Mouse (Mus musculus) heart, postnatal 10 days (tissue): Measurements from ENCODE around the gene BC052040. TPM values are rescaled to one million over a fixed set of nuclear protein-coding genes. Genes with fewer than 3 reads are reported as not detected.

Experiments
- DNase-seq, 2 experiments: peaks; one replicate each; pipeline ENCODE4 v3.0.0; 2021
- intact Hi-C: fragments of 180-260 bp; cut with DNase I; formaldehyde crosslinking; loops from one replicate; pipeline ENCODE4 v1.15.1; 2025
- total RNA-seq, 2 experiments: library from RNA; stranded (reverse); gene quantifications; 2 replicates each; pipeline ENCODE4 v1.2.3; 2021

The BC052040 gene
- total RNA-seq, 2 experiments from 2014 or later = 3.2 to 3.6 TPM

GRCm38 (mm10) chr2:115598266-115598665 lies 16.8 kb downstream of the BC052040 start:
- intact Hi-C loops = no loop called here
- no peak for DNase-seq

GRCm38 (mm10) chr2:115600724-115601123 lies 19.2 kb downstream of the BC052040 start:
- no peak for DNase-seq

DNA sequence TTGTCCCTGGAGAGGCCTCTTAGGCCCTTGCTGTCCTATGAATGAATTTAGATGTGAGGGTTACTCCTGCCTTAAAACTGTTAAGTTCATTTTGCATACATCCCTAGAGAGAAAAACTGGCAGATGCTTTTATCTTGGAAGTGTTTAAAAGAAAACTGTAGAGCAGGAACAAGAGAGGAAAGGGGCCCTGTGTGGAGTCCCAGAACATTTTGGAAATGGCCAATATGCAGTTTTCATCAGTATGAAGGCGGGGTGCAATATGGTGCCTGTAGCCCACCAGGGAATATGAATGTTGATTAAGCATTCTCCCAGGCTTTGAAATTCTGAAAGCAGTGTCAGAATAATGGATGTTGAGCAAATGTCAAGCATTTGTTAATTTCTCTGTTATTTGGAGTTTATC lies 19.8 kb downstream of the BC052040 start:
- DNase-seq = no peak
- intact Hi-C loops = no loop called here

More at GRCm38 (mm10) chr2:115600724-115601123, 19.2 kb downstream of the BC052040 start:
- intact Hi-C loops = no loop called here

- intact Hi-C loops = no loop called here
Observed at GRCm38 (mm10) chr2:115602116-115602515, 20.6 kb downstream of the BC052040 start.

GRCm38 (mm10) chr2:115604132-115604531 lies 22.6 kb downstream of the BC052040 start:
- intact Hi-C loops = no loop called here
- DNase-seq = no peak

More at GRCm38 (mm10) chr2:115602116-115602515, 20.6 kb downstream of the BC052040 start:
- DNase-seq = no peak

- DNase-seq = no peak
- intact Hi-C loops = no loop called here
Observed at GRCm38 (mm10) chr2:115605829-115606336, 24.4 kb downstream of the BC052040 start.

DNA sequence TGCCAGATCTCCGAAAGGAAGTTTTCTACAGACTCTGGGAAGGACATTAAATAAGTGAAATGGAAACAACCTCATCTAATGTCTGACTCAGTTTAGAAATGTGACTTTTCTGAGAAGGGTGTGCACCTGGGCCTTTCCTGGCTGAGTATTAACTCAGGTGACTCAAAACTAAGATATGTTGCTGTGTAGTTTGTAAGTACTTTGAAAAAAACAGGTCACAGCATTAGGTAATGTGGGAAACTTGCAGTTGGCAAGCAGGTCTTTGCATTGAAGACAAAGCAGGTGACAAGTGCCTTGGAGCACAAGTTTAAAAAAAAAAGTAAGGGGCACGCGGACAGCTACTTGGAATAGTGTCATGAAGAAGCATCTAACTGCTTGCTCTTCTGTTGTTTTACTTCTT lies 27.5 kb downstream of the BC052040 start:
- intact Hi-C loops = no loop called here
- DNase-seq = no peak

GRCm38 (mm10) chr2:115610092-115610491 lies 28.6 kb downstream of the BC052040 start:
- no peak for DNase-seq
- intact Hi-C loops = no loop called here

DNA sequence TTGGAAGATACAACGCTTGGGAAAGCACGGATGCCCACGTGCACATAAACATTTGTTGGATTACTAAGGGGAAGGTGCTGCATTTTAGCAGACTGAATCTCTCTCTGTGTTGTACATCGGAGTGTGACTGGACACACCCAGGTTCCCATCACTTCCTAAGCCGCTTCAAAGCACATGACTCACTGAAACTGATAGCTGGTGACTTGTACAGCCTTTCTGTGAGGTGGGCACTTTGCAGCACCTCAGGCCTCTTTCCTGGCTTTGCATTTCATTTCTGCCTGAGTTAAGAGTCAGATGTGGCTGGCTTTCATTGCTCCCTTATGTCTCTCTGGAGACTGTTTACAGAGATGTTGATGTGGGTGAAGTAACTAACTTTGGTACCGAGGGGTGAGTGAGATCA lies 29.0 kb downstream of the BC052040 start:
- intact Hi-C loops = no loop called here
- no peak for DNase-seq

DNA sequence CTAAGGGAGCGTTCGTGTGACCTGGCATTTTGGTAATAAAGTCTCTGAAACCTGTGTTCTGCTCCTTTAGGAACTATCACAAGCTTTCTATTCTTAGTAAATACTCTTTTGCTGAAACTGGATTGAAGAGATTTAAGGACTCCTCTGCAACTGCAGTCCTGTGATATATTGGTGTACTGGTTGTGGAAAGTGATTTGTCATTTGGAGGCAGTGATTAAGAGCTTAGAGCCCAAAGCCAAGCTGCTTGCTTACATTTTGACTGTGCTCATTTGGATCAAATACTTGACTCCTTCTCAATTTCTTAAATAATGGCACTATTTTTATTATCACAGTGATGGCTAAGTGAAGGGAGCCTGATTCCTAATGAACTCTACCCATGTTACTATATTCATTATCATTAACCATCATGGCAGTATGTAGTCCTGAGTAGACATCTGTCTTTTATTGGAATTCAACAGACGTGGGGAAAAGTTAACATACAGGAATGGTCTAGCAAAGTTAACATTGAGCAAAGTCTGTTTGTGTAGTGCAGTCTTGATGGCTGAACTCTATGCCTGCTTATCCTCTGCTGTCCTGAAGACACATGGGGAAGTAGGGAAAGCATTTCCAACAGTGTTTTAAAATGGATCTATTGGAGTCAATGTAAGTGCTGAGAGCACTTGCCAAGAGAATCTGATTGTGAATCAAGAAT lies 32.5 kb downstream of the BC052040 start:
- no peak for DNase-seq
- intact Hi-C loops = no loop called here

DNA sequence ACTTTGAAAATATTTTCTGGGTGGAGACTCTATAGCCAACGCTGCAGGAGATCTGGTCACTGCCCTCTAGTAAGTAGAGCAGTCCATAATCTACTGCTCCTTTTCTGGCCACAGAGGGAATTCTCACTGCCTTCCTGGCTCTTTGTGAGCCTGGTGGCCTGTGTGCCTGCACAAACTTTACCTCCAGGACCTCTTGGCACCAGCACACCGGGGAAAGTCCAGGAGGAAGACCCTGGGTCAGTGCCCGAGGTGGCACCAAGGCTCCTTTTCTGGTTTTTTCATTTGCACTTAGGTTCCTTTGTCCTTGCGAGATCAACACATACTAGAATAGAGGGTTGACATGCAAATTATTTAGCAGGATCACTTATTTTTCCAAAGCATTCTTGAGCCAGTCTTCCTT lies 47.0 kb downstream of the BC052040 start:
- no peak for DNase-seq
- intact Hi-C loops = no loop called here

DNA sequence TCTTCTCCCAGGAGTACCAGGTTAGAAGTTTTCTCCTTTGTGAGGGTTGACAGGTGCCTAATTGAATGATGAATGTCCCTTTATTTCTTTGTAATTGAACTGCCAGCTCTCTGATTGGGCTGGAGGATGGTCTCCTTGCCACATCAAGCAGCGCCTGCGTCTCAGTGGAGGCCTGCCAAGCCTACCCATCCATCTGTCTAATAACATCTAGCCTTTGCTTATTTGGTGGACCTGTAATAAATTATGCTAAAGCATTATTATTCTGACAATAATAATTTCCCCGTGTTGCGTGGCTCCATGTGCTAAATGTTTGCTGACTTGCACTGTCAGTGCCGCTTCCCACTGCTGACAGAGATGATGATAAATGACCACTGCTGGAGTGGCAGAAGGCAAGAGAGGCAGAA lies 49.5 kb downstream of the BC052040 start:
- no peak for DNase-seq
- intact Hi-C loops = no loop called here

GRCm38 (mm10) chr2:115631826-115632225 lies 50.3 kb downstream of the BC052040 start:
- intact Hi-C loops = no loop called here
- no peak for DNase-seq

DNA sequence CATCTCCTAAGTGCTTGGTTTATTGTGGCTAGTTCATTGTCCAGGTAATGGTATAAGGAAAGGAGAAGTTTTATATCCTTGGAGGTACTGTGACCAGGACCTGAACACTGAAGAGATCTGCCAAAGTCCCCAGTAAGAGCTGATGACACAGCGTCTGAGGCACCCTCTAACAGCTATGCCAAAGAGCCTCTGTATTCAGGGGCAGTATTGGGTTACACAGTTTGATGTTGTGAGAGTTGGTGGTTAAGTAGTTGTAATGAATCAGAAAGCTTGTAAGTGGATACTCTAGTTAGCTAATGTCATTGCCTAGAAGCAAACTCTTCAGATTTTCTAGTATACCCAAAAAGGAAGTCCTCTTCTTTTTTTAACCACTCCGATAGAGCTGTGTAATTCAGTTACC lies 68.7 kb downstream of the BC052040 start:
- no peak for DNase-seq
- intact Hi-C loops = no loop called here

GRCm38 (mm10) chr2:115659712-115660111 lies 78.2 kb downstream of the BC052040 start:
- intact Hi-C loops = no loop called here
- DNase-seq = no peak

DNA sequence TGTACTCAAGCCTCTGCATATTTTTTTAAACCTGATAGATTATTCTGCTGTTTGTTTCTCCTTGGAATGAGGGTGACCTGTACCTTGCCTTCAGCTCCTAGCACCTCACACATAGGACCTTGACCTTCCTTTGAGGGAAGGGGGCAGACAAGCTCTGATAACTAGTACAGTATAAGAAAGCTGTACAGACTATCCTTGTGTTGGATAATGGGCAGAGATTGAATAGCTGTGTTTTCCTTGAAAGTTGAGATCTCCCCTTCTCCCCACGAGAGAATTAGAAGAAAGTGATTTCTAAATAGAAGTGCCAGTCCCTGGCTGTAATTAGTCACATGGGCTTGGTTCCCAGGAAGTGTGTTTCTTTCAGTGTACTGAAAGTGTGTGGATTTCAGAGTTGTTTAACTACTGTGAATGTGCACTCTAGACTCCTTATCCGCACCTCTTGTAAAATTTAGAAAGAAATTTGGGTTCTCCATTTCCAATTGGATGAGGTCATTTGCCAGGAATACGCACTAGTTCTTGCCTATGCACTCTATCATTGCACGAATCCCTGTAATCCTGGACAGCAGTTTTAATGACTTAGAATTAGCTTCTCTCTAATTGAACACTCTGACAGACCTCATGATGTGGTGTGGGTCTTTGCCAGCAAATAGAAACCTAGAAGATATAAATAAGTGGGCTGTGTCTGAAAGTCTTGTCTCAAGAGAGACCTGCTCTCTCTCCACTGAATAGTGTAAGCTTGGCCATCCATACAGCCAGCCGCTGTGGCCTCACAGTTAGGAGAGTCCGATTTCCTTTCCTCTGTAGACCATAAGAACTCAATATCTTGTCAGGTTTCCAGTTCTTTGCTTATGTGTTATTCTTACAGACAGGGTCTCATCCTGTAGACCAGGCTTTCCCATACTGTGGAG lies 79.0 kb downstream of the BC052040 start:
- intact Hi-C loops = no loop called here
- DNase-seq = no peak

DNA sequence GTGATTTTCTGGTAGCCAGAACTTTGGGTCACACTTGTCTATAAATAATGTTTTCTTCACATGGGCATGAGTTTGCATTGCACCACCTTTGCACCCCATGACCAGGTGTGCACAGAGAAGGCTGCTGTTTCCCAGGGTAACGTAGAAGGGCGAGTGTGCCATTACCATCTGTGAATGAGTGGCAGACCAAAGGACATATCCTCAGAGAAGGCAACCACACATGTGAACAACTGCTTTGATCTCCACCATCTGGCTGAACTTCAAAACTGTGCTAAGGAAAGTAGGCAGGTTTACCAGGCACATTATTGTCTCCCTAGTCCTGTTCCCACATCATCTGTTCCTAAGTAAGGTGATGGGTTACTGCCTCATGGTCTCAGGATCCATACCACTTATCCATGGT lies 86.0 kb downstream of the BC052040 start:
- no peak for DNase-seq
- intact Hi-C loops = no loop called here

GRCm38 (mm10) chr2:115673054-115673660 lies 91.6 kb downstream of the BC052040 start:
- intact Hi-C loops = no loop called here
- no peak for DNase-seq

DNA sequence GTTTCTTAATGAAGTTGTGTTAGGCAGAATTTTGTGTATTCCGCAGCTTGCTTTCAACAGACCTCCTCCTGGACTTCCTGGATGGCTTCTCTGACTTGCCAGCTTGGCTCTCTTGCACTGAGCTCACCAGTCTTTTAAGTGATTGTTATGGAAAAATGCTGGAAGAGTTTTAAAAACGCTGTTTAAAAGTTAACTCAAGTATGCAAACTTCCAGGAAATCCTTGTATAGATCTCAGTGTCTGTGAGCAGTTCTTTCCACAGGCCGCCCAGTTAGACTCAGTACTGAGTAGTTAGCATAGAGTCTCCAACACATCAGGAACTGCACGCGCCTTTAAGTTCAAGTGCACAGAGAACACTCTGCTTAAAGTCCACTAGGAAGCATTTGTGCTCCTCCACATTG lies 97.3 kb downstream of the BC052040 start:
- intact Hi-C loops = no loop called here
- DNase-seq = no peak

DNA sequence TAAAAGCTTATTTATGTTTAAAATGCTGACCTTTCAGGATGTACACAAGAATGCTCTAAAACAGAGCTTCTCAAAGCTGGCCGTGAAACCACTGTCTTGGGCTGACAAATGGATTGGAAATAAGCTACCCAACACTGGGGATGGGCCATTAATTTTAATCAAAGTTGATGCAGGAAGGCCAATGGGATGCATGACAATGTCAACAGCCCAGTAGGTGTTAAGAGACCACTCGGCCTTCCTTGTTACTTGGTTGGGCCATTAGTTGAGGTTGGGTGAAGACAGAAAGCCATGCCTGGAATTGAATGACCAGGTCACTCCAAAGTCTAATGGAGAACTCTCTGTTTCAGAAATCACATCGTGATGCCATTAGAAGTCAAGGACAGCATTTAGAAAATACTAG lies 103.7 kb downstream of the BC052040 start:
- intact Hi-C loops = no loop called here
- no peak for DNase-seq

DNA sequence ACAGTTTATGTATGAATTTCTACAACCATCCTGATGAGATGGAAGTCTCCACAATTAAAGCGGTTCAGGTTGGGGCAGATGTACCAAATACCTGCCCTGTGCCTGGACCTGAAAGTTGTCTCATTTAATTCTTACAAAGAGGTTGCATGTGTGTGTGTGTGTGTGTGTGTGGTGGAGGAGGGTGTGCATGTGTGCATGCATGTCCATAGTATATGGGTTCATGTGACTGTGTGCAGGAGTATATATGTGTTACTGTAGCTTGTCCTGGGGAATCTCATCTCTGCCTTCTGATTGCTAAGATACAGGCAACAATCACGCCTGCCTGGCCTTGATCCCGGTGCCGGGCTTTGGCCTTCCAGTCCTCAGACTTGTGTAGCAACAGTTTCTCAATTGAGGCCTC lies 106.1 kb downstream of the BC052040 start:
- DNase-seq = no peak
- intact Hi-C loops = no loop called here
